Mouse (Mus musculus): ENCODE results near the gene Ppp4r3a.

Ppp4r3a gene

GRCm38 (mm10) chr12:100993146-100993545 lies 90.4 kb downstream of the Ppp4r3a start:
- no peak for DNase-seq (ENCODE audit: low read depth, low spot score)

DNA sequence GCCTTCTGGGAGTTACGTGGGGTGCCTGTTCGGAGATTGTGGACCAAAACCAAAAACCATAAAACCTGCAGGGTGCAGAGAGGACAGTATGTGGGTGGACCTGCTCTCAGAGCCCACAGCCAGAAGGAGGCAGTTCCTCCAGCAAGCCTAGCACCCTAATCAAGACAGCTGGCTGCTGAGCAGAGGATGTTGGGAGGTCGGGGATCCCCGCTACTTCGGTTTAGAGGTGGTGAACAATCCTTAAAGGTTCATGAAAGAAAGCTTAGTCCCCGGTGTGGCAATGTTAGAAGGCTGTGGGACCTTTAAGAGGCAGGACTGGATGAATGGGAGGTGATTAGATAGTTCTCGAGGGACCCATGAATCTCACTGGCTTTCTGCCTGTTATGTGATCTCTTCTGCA lies 91.0 kb downstream of the Ppp4r3a start:
- no peak for DNase-seq (ENCODE audit: low read depth, low spot score)

DNA sequence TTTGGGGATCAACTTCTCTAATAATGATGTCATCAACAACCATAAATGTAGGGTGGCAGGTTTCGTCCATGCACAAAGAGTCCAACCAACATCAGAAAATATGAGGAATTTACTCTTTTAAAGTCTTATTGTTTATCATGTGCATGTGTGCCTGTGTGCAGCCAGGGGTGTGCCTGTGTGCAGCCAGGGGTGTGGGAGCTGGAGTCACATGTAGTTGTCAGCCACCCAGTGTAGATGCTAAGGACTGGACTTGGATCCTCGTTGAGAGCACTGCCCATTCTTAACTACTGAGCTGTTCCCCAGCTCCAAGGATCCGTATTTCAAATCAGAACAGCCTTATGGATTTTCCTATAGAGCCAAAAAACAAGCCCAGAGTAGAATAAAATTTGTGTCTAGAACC lies 92.4 kb downstream of the Ppp4r3a start:
- no peak for DNase-seq (ENCODE audit: low read depth, low spot score)

GRCm38 (mm10) chr12:100990291-100990690 lies 93.2 kb downstream of the Ppp4r3a start:
- DNase-seq (ENCODE audit: low read depth, low spot score): peak; percentile 84

DNA sequence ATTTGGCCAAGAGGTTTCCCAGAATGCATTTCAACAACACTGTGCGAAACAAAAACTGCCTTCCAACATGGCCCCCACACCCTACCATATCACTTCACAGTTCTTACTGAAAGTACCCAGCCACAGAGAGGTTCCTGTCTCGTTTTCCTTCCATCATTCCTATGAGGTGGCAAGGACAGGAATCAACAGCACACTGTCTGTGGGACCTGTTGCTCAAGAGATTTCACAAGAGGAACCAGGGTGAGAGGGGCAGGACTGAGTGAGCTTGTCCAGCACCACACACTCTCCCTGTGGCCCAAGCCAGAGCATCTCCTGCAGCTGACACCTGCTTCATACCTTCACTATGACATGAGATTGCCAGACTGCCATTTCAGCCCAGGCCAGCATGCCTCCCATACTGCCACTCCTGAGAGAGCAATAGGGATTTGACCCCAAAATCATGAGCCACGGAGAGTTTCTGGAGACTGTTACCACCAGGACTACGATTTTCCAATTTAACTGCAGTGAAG lies 93.7 kb downstream of the Ppp4r3a start:
- DNase-seq (ENCODE audit: low read depth, low spot score): no peak
